Mouse (Mus musculus): ENCODE results near the gene Rin3. TPM values are rescaled to one million over a fixed set of nuclear protein-coding genes. Genes with fewer than 3 reads are reported as not detected.
A peak's percentile ranks its signal among the peaks of the same experiment; 100 is the strongest.

The Rin3 gene
- total and polyA plus RNA-seq, 2 experiments from 2014 or later, result 1.9 to 3.3 TPM

- no peak overlapping the region for H3K27ac ChIP-seq (ENCODE audit: low read depth, low read length)
- H3K4me2 ChIP-seq (ENCODE audit: low read depth), result no peak overlapping the region
- H3K4me3 ChIP-seq (ENCODE audit: low read depth, low read length), result no peak overlapping the region
- no peak overlapping the region for H3K9ac ChIP-seq
- 66% methylated on average over 5 of the region's 5 CpGs for WGBS
- H3K36me3 ChIP-seq (ENCODE audit: insufficient read depth), result no peaks in the 10 kb centered on the region
- no peaks in the 10 kb centered on the region for H3K4me1 ChIP-seq (ENCODE audit: insufficient read depth)
- H3K27me3 ChIP-seq (ENCODE audit: insufficient read depth, low read length), result no peaks in the 10 kb centered on the region
- no peak for ATAC-seq
- no peak for DNase-seq
- no peaks in the 10 kb centered on the region for H3K9me3 ChIP-seq (ENCODE audit: low read length)
- TF ChIP-seq CTCF (IDR thresholded peaks at IDR 0.05; ENCODE audit: low read depth), result no peak
These were observed 11.8 kb downstream of the Rin3 start for GRCm38 (mm10) chr12:102294634-102295033.

GRCm38 (mm10) chr12:102295230-102295629 lies 12.4 kb downstream of the Rin3 start:
- no peak for DNase-seq
- H3K9me3 ChIP-seq (ENCODE audit: low read length), result no peaks in the 10 kb centered on the region
- WGBS, result 66% methylated on average over 7 of the region's 7 CpGs

GRCm38 (mm10) chr12:102295662-102296061 lies 12.8 kb downstream of the Rin3 start:
- Histone ChIP-seq H3K4me3 (ENCODE audit: low read depth, low read length) (no peak overlapping the region), H3K36me3 (ENCODE audit: insufficient read depth) (no peaks in the 10 kb centered on the region), H3K27me3 (ENCODE audit: insufficient read depth, low read length) (no peaks in the 10 kb centered on the region), H3K27ac (ENCODE audit: low read depth, low read length) (no peak overlapping the region), H3K4me2 (ENCODE audit: low read depth) (no peak overlapping the region), H3K9ac (no peak overlapping the region), H3K9me3 (ENCODE audit: low read length) (no peaks in the 10 kb centered on the region), H3K4me1 (ENCODE audit: insufficient read depth) (no peaks in the 10 kb centered on the region)
- ATAC-seq, result no peak
- 88% methylated on average over 8 of the region's 8 CpGs for whole genome bisulfite sequencing
- TF ChIP-seq CTCF (IDR thresholded peaks at IDR 0.05; ENCODE audit: low read depth), result no peak
- DNase-seq, result no peak

More at GRCm38 (mm10) chr12:102295230-102295629, 12.4 kb downstream of the Rin3 start:
- Histone ChIP-seq H3K27me3 (ENCODE audit: insufficient read depth, low read length) (no peaks in the 10 kb centered on the region), H3K4me2 (ENCODE audit: low read depth) (no peak overlapping the region), H3K36me3 (ENCODE audit: insufficient read depth) (no peaks in the 10 kb centered on the region), H3K9ac (no peak overlapping the region), H3K4me3 (ENCODE audit: low read depth, low read length) (no peak overlapping the region), H3K4me1 (ENCODE audit: insufficient read depth) (no peaks in the 10 kb centered on the region), H3K27ac (ENCODE audit: low read depth, low read length) (no peak overlapping the region)
- ATAC-seq, result 0 out of 2 replicates have a peak, but pooled peaks have one; percentile 10
- TF ChIP-seq CTCF (IDR thresholded peaks at IDR 0.05; ENCODE audit: low read depth), result no peak

- Histone ChIP-seq H3K4me3 (ENCODE audit: low read depth, low read length) (no peak overlapping the region), H3K36me3 (ENCODE audit: insufficient read depth) (no peaks in the 10 kb centered on the region), H3K9me3 (ENCODE audit: low read length) (no peaks in the 10 kb centered on the region), H3K27ac (ENCODE audit: low read depth, low read length) (no peak overlapping the region), H3K9ac (no peak overlapping the region), H3K4me2 (ENCODE audit: low read depth) (no peak overlapping the region), H3K27me3 (ENCODE audit: insufficient read depth, low read length) (no peaks in the 10 kb centered on the region), H3K4me1 (ENCODE audit: insufficient read depth) (no peaks in the 10 kb centered on the region)
- DNase-seq, result no peak
- 86% methylated on average over 1 of the region's 1 CpGs for WGBS
- ATAC-seq, result no peak
- TF ChIP-seq CTCF (IDR thresholded peaks at IDR 0.05; ENCODE audit: low read depth), result no peak
These were observed 13.5 kb downstream of the Rin3 start for GRCm38 (mm10) chr12:102296361-102296760.

- no peaks in the 10 kb centered on the region for H3K9me3 ChIP-seq (ENCODE audit: low read length)
- ATAC-seq, result no peak
- H3K4me1 ChIP-seq (ENCODE audit: insufficient read depth), result no peaks in the 10 kb centered on the region
- H3K4me2 ChIP-seq (ENCODE audit: low read depth), result no peak overlapping the region
- no peak overlapping the region for H3K4me3 ChIP-seq (ENCODE audit: low read depth, low read length)
- H3K9ac ChIP-seq, result no peak overlapping the region
- no peaks in the 10 kb centered on the region for H3K36me3 ChIP-seq (ENCODE audit: insufficient read depth)
- DNase-seq, result no peak
- no peaks in the 10 kb centered on the region for H3K27me3 ChIP-seq (ENCODE audit: insufficient read depth, low read length)
- TF ChIP-seq CTCF (IDR thresholded peaks at IDR 0.05; ENCODE audit: low read depth), result no peak
- 88% methylated on average over 4 of the region's 4 CpGs for WGBS
- H3K27ac ChIP-seq (ENCODE audit: low read depth, low read length), result no peak overlapping the region
These were observed 14.1 kb downstream of the Rin3 start for GRCm38 (mm10) chr12:102296967-102297366.

- Histone ChIP-seq H3K27ac (ENCODE audit: low read depth, low read length) (no peak overlapping the region), H3K4me2 (ENCODE audit: low read depth) (no peak overlapping the region), H3K4me1 (ENCODE audit: insufficient read depth) (peaks cover 7% of the 10 kb centered on the region; the same call in 1 of the 2 replicates), H3K9me3 (ENCODE audit: low read length) (no peaks in the 10 kb centered on the region), H3K4me3 (ENCODE audit: low read depth, low read length) (no peak overlapping the region), H3K27me3 (ENCODE audit: insufficient read depth, low read length) (no peaks in the 10 kb centered on the region), H3K36me3 (ENCODE audit: insufficient read depth) (no peaks in the 10 kb centered on the region), H3K9ac (no peak overlapping the region)
- ATAC-seq, result no peak
- DNase-seq, result no peak
- 70% methylated on average over 5 of the region's 5 CpGs for WGBS
- TF ChIP-seq CTCF (IDR thresholded peaks at IDR 0.05; ENCODE audit: low read depth), result no peak
These were observed 16.4 kb downstream of the Rin3 start for GRCm38 (mm10) chr12:102299209-102299608.

- no peak overlapping the region for H3K4me2 ChIP-seq (ENCODE audit: low read depth)
- no peak overlapping the region for H3K27ac ChIP-seq (ENCODE audit: low read depth, low read length)
- WGBS, result 83% methylated on average over 1 of the region's 1 CpGs
- H3K9me3 ChIP-seq (ENCODE audit: low read length), result no peaks in the 10 kb centered on the region
- no peaks in the 10 kb centered on the region for H3K27me3 ChIP-seq (ENCODE audit: insufficient read depth, low read length)
- ATAC-seq, result no peak
- H3K4me1 ChIP-seq (ENCODE audit: insufficient read depth), result peaks cover 9% of the 10 kb centered on the region; the same call in 1 of the 2 replicates
- no peak overlapping the region for H3K9ac ChIP-seq
- no peaks in the 10 kb centered on the region for H3K36me3 ChIP-seq (ENCODE audit: insufficient read depth)
- H3K4me3 ChIP-seq (ENCODE audit: low read depth, low read length), result no peak overlapping the region
- DNase-seq, result no peak
- TF ChIP-seq CTCF (IDR thresholded peaks at IDR 0.05; ENCODE audit: low read depth), result no peak
These were observed 18.7 kb downstream of the Rin3 start for GRCm38 (mm10) chr12:102301585-102301984.

Data from forebrain, postnatal 0 days (tissue).